Mouse (Mus musculus) hindbrain, embryonic 13.5 days (tissue): ENCODE measurements around the gene Sars2. TPM values are rescaled to one million over a fixed set of nuclear protein-coding genes. Genes with fewer than 3 reads are reported as not detected.

Source experiments
- ATAC-seq: fragments of 200-750 bp; cut with Nextera tagmentation; 2 replicates; pipeline ENCODE4 v1.8.0; 2017; ENCODE audit warnings: moderate TSS enrichment; ENCODE audit not compliant: low FRiP score
- H3K27ac ChIP-seq: fragments of 300-500 bp; sonication (generic); 2 replicates; pipeline ENCODE4 v1.5.1; 2015; ENCODE audit warnings: inconsistent platforms, mild to moderate bottlenecking, moderate library complexity
- H3K27me3 ChIP-seq: fragments of 300-500 bp; sonication (generic); 2 replicates; pipeline ENCODE4 v1.6.1; 2015; ENCODE audit warnings: mild to moderate bottlenecking, inconsistent platforms
- H3K36me3 ChIP-seq: fragments of 300-500 bp; sonication (generic); 2 replicates; pipeline ENCODE4 v1.6.1; 2015; ENCODE audit warnings: mild to moderate bottlenecking, inconsistent platforms
- H3K4me1 ChIP-seq: fragments of 300-500 bp; sonication (generic); replicated peaks from 2 replicates; pipeline ENCODE4 v1.6.1; 2015; ENCODE audit warnings: inconsistent platforms
- H3K4me2 ChIP-seq: fragments of 300-500 bp; sonication (generic); 2 replicates; pipeline ENCODE4 v1.6.1; 2015; ENCODE audit warnings: inconsistent platforms, mild to moderate bottlenecking, moderate library complexity
- H3K4me3 ChIP-seq: fragments of 300-500 bp; sonication (generic); 2 replicates; pipeline ENCODE4 v1.5.1; 2015; ENCODE audit warnings: mild to moderate bottlenecking, inconsistent platforms
- H3K9ac ChIP-seq: fragments of 300-500 bp; sonication (generic); 2 replicates; pipeline ENCODE4 v1.6.1; 2015; ENCODE audit warnings: mild to moderate bottlenecking, inconsistent platforms
- H3K9me3 ChIP-seq: fragments of 300-500 bp; sonication (generic); 2 replicates; pipeline ENCODE4 v1.6.1; 2016; ENCODE audit warnings: inconsistent platforms
- WGBS: fragments of 180-500 bp; shearing (Covaris S2); methylation state at CpG from one replicate; pipeline ENCODE4 v1.1.7; 2015; 5-methylcytosine and 5-hydroxymethylcytosine counted together
- polyA plus RNA-seq: library from polyadenylated mRNA; unstranded; fragments of >200 nt; fragmentation: Nextera tagmentation; extraction: Ambion mirVana; gene quantifications from 2 replicates; pipeline ENCODE4 v1.2.1, GENCODE M21; 2015

Sars2 gene
- polyA plus RNA-seq, 1 experiment from 2014 or later: 22.6 TPM

GRCm38 (mm10) chr7:28801451-28801850 lies 59.7 kb downstream of the Sars2 start:
- no peak overlapping the region for H3K9ac ChIP-seq

GRCm38 (mm10) chr7:28801901-28802670 lies 60.3 kb downstream of the Sars2 start:
- Histone ChIP-seq H3K9ac (no peak overlapping the region), H3K4me2 (no peak overlapping the region)

More at GRCm38 (mm10) chr7:28801451-28801850, 59.7 kb downstream of the Sars2 start:
- WGBS: 82% methylated on average over 3 of the region's 3 CpGs
- no peaks in the 10 kb centered on the region for H3K36me3 ChIP-seq
- no peaks in the 10 kb centered on the region for H3K27me3 ChIP-seq
- no peak overlapping the region for H3K4me2 ChIP-seq
- H3K27ac ChIP-seq: no peak overlapping the region
- H3K9me3 ChIP-seq: no peaks in the 10 kb centered on the region
- no peak overlapping the region for H3K4me3 ChIP-seq
- peaks cover 22% of the 10 kb centered on the region for H3K4me1 ChIP-seq
- ATAC-seq: no peak

GRCm38 (mm10) chr7:28802846-28803588 lies 61.2 kb downstream of the Sars2 start:
- Histone ChIP-seq H3K9ac (no peak overlapping the region), H3K4me1 (peaks cover 21% of the 10 kb centered on the region), H3K4me2 (no peak overlapping the region), H3K36me3 (no peaks in the 10 kb centered on the region), H3K4me3 (no peak overlapping the region), H3K27me3 (no peaks in the 10 kb centered on the region), H3K27ac (peak overlapping the region; percentile 70), H3K9me3 (no peaks in the 10 kb centered on the region)
- no peak for ATAC-seq
- 7% methylated on average over 10 of the region's 10 CpGs for WGBS

More at GRCm38 (mm10) chr7:28801901-28802670, 60.3 kb downstream of the Sars2 start:
- Histone ChIP-seq H3K27me3 (no peaks in the 10 kb centered on the region), H3K27ac (peak overlapping the region; percentile 70), H3K9me3 (no peaks in the 10 kb centered on the region), H3K4me1 (peaks cover 16% of the 10 kb centered on the region), H3K36me3 (no peaks in the 10 kb centered on the region), H3K4me3 (no peak overlapping the region)
- WGBS: 30% methylated on average over 10 of the region's 10 CpGs
- no peak for ATAC-seq

Other genes with a start within 250 kb of the Sars2 start
- not detected in 2 replicates for gene Ifnl2, start 231.5 kb upstream of the Sars2 start, polyA plus RNA-seq
- gene Ifnl3, start 219.2 kb upstream of the Sars2 start, polyA plus RNA-seq: not detected in 2 replicates
- gene Sycn, start 201.1 kb upstream of the Sars2 start, polyA plus RNA-seq: not detected in 2 replicates
- gene Nccrp1, start 194.7 kb upstream of the Sars2 start, polyA plus RNA-seq: 0.13 TPM in 1 of 2 replicates, not detected in the other
- gene Samd4b, start 143.8 kb upstream of the Sars2 start, polyA plus RNA-seq: 20.7 and 21.6 TPM in 2 replicates
- 21.5 and 22.1 TPM in 2 replicates for gene Pak4, start 143.8 kb upstream of the Sars2 start, polyA plus RNA-seq
- gene Acp7, start 110.7 kb upstream of the Sars2 start, polyA plus RNA-seq: not detected in 2 replicates
- gene Fbxo27, start 49.1 kb upstream of the Sars2 start, polyA plus RNA-seq: 7.0 and 7.4 TPM in 2 replicates
- 3.1 and 3.4 TPM in 2 replicates for gene Fbxo17, start 25.2 kb upstream of the Sars2 start, polyA plus RNA-seq
- 108 and 114 TPM in 2 replicates for gene Mrps12, start 172 bp upstream of the Sars2 start, polyA plus RNA-seq
- gene Ccer2, start 14.2 kb downstream of the Sars2 start, polyA plus RNA-seq: 3.1 and 3.6 TPM in 2 replicates
- gene Sirt2, start 24.7 kb downstream of the Sars2 start, polyA plus RNA-seq: 105 and 111 TPM in 2 replicates
- gene Nfkbib, start 25.5 kb downstream of the Sars2 start, polyA plus RNA-seq: 58.6 and 59.5 TPM in 2 replicates
- gene Rinl, start 47.0 kb downstream of the Sars2 start, polyA plus RNA-seq: 2.7 and 2.8 TPM in 2 replicates
- 200 and 202 TPM in 2 replicates for gene Hnrnpl, start 66.5 kb downstream of the Sars2 start, polyA plus RNA-seq
- gene Ech1, start 83.2 kb downstream of the Sars2 start, polyA plus RNA-seq: 81.8 and 87.5 TPM in 2 replicates
- gene Lgals4, start 91.9 kb downstream of the Sars2 start, polyA plus RNA-seq: 5.6 and 6.3 TPM in 2 replicates
- gene Lgals7, start 121.9 kb downstream of the Sars2 start, polyA plus RNA-seq: 6.4 and 7.4 TPM in 2 replicates
- 0.38 and 0.43 TPM in 2 replicates for gene Capn12, start 139.4 kb downstream of the Sars2 start, polyA plus RNA-seq
- gene Actn4, start 220.3 kb downstream of the Sars2 start, polyA plus RNA-seq: 136 and 138 TPM in 2 replicates
- 315 and 332 TPM in 2 replicates for gene Eif3k, start 239.9 kb downstream of the Sars2 start, polyA plus RNA-seq
- gene Map4k1, start 240.1 kb downstream of the Sars2 start, polyA plus RNA-seq: 4.1 and 6.4 TPM in 2 replicates